Mouse (Mus musculus) skeletal muscle tissue, adult 2 months (tissue): ENCODE data around the gene Dnttip2.
A peak's percentile ranks its signal among the peaks of the same experiment; 100 is the strongest.
"Not testable (repeated sequence)": the region's sequence is repeated elsewhere in the genome, so short reads cannot be mapped to it uniquely, and the experiment has no call there.

Source experiments
- DNase-seq: peaks from one replicate; pipeline ENCODE4 v3.0.0-alpha.2; 2012; ENCODE audit warnings: low read depth, low spot score

Dnttip2 gene

GRCm38 (mm10) chr3:122274241-122275024, at the start of gene Dnttip2:
TSS of gene Dnttip2 (plus strand) at chr3:122274388.
- DNase-seq: peak; percentile 95

GRCm38 (mm10) chr3:122226972-122227371, 47.2 kb upstream of the Dnttip2 start:
- not testable (repeated sequence) for DNase-seq

GRCm38 (mm10) chr3:122235772-122236171, 38.4 kb upstream of the Dnttip2 start:
- DNase-seq: no peak

- no peak for DNase-seq
Measured at GRCm38 (mm10) chr3:122242876-122243275, 31.3 kb upstream of the Dnttip2 start.

GRCm38 (mm10) chr3:122243416-122244167, 30.6 kb upstream of the Dnttip2 start:
- no peak for DNase-seq

- no peak for DNase-seq
Measured at GRCm38 (mm10) chr3:122244759-122245158, 29.4 kb upstream of the Dnttip2 start.

GRCm38 (mm10) chr3:122245215-122245877, 28.8 kb upstream of the Dnttip2 start, which contains the start of gene Gclm:
TSS of gene Gclm (plus strand) at chr3:122245557.
- peak; percentile 94 for DNase-seq

- DNase-seq: peak; percentile 6
Measured at GRCm38 (mm10) chr3:122245878-122246332, 28.3 kb upstream of the Dnttip2 start.

- DNase-seq: no peak
Measured at GRCm38 (mm10) chr3:122246406-122246805, 27.8 kb upstream of the Dnttip2 start.

- no peak for DNase-seq
Measured at GRCm38 (mm10) chr3:122246986-122247767, 27.0 kb upstream of the Dnttip2 start.

GRCm38 (mm10) chr3:122247768-122248100, 26.5 kb upstream of the Dnttip2 start:
- no peak for DNase-seq

- DNase-seq: no peak
Measured at GRCm38 (mm10) chr3:122252466-122253253, 21.5 kb upstream of the Dnttip2 start.

GRCm38 (mm10) chr3:122254050-122254449, 20.1 kb upstream of the Dnttip2 start:
- DNase-seq: not testable (repeated sequence)

- DNase-seq: no peak
Measured at GRCm38 (mm10) chr3:122269986-122270385, 4.2 kb upstream of the Dnttip2 start.

- DNase-seq: not testable (repeated sequence)
Measured at GRCm38 (mm10) chr3:122272565-122272964, 1.6 kb upstream of the Dnttip2 start.

- no peak for DNase-seq
Measured at GRCm38 (mm10) chr3:122273407-122274240, 564 bp upstream of the Dnttip2 start.

- no peak for DNase-seq
Measured at GRCm38 (mm10) chr3:122275111-122275510, 923 bp downstream of the Dnttip2 start.

GRCm38 (mm10) chr3:122287195-122287594, 13.0 kb downstream of the Dnttip2 start:
- no peak for DNase-seq

- DNase-seq: no peak
Measured at GRCm38 (mm10) chr3:122288613-122289195, 14.5 kb downstream of the Dnttip2 start.
